Mouse (Mus musculus) testis, adult 2 months (tissue): ENCODE results near the gene Tmem265.

Experiments
- CTCF ChIP-seq: fragments of 200-500 bp; IDR thresholded peaks from 2 replicates; pipeline ENCODE4 v1.5.1; 2012; ENCODE audit warnings: low read depth, mild to moderate bottlenecking, inconsistent platforms, low read length, moderate library complexity; ENCODE audit not compliant: control insufficient read depth, insufficient read depth, insufficient replicate concordance
- POLR2A ChIP-seq: fragments of 200-500 bp; IDR thresholded peaks from 2 replicates; pipeline ENCODE4 v1.6.1; 2012; ENCODE audit warnings: low read depth, mild to moderate bottlenecking, inconsistent platforms, low read length, moderate library complexity; ENCODE audit not compliant: control insufficient read depth

- TF ChIP-seq CTCF (no peak), POLR2A (no peak)
Observed at GRCm38 (mm10) chr7:127583260-127583659, 22.1 kb downstream of the Tmem265 start.
